Mouse (Mus musculus): ENCODE data around the gene Kcnip1.

Kcnip1 gene

DNA sequence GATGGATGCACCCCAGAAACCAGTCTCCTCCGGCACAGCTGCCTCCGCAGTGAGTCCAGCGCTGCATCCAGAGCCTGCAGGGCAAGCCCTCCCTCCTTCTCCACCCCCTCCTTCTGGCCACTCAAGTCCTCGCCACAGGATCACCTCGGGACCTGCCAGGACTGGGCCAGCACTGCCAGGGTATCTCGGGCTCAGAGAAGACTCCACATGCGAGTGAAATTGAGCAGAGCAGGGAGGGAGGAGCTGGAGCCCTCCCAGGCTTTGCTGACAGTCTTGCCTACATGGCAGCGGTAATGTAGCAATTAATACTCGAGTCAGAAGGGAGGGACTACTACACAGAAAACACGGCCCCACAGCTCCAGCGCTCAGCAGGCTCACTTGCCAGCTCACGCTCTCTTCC is at the start of gene Kcnip1:
Kcnip1 (minus strand) TSS at position 215 of the 400 bp plus-strand sequence.
- DNase-seq = no peak

DNA sequence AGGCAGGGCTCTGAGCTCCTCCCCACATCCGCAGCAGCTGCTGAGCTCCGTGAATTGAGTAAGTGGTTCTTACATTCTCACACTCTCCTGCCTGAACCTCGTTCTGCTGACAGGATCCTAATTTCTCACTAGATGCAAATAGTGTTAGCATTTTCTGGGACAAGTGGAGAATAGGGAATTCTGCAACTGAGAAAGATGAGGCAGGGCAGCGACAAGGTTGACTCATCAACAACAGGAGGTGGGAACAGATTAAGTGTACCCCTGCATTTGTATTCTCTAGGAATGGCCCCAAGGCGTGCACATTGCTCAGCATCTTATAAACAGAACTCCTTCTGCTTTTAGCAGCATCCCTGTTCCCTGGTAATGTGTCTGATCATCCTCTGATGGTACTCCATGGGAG is 47.1 kb upstream of the Kcnip1 start:
- no peak for DNase-seq

DNA sequence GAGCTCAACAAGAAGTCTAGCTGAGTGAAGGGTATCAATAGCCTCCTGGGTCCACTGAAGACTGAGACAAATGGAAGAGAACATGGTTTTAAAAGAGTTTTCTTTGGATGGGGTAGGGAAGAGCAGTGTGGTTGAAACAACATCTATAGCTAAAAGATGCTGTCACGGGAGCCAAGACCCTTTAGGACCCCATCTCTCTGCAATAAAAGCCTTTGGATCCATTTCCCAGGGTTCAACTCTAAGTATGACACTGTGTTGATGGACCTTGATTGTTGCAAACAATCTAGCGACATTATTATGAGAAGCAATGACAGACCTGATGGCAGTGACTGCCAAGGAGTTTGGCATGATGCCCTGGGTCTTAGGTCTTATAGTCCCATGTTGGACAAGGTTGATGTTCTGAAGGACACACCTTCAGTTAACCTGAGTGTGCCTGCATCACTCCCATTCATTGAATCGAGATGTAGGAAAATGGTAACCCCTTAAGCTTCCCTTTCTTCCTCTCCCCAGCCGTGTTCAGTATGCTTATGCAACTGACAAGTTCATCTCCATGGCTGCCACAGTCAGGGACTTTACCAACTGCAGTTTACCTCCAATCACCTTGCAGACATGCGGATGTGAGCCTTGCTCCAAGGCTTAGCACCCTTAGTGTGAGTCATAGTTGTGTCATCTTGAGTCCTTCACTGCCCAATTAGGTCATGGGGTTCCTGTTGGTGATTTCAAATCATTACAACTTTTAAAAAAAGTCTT is 43.1 kb upstream of the Kcnip1 start:
- DNase-seq = peak; percentile 46

DNA sequence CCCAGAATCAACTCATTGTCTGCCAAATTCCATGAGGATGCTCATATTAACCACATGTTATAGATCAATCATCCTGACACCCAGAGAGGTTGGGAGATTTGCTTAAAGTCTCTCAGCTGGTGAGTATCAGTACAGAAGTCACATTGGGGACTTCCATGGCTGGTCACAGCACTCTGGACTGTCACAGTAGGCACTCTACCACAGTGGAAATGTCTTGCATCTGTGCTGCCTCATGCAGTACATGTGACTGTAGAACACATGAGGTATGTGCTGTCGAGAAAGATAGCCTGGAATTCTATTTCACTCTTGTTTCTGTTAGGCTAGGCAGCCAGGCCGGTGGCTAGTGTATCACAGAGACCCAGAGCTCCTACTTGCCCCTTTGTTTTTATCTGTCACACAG is 41.8 kb upstream of the Kcnip1 start:
- no peak for DNase-seq

DNA sequence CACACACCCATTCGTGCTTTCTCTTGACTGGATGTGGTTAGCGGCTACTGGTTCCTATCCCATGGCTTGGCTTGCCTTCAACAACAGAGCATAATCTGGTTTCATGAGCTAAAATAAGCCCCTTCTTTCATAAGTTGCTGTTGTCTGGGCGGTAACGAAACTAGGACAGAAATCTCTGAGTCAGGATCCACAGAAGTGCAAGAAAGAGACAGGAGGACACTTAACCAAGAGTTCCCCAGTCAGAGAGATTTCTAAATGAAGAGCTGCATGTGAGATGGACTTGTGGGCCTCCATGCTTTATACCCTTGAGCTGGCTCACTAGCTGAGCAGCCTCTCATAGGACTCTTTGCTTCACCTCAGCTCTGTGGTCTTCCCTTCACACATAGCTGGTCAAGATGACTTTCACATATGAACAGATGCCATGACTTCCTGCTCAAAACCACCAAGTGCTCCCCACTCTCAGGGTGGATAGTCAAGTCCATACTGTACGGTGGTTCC is 41.1 kb upstream of the Kcnip1 start:
- peak; percentile 45 for DNase-seq

DNA sequence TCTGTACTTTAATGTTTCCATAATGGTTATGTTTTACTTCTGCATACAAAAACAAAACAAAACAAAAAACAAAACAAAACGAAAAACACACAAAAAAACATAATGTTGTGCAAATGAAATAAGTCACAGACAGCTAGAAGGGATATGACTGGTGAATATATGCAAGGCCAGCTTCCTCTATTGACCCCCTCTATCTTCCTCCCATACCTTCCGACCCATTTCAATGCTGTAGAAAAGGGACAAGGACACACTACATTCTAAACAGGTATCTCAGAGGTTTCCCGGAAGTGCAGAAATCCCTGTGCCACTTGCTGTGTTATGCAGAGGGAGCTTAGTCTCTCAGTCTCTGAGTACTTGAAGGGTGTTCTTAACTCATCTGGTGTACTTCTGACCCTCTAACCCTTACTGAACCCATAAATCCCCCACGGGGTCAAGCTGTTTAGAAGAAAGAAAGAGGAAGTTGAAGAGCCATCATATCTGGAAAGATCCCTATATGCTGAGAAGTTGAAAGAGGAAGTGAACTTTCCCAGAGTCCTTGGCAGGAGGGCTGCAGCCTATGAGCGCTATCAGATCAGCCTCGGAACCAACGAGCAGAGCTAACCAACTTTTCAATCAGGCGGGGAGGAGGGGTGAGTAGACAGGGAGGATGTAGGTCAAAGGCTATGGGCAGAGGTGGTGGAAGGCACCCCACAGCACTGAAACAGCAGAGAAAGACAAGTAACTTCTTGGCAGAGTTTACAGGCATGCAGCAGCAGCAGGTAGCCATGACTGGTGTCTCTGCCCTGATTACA is 38.3 kb upstream of the Kcnip1 start:
- DNase-seq = peak; percentile 77

DNA sequence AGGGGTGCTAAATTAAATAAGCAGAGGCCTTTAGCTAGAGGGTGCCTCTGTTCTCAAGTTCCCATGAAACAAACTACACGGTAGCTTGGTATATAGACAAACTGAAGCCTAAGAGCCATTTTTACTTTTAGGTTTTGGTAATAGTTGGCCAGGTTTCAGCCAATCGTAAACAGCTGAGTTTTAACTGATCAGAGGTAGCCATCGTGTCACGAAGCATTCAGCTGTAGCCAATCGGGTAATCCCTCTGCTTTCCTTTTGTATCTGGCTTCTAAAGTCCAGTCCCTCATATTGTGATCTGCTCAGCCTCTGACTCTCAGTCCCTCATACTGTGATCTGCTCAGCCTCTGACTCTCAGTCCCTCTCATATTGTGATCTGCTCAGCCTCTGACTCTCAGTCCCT is 36.7 kb upstream of the Kcnip1 start:
- no peak for DNase-seq

DNA sequence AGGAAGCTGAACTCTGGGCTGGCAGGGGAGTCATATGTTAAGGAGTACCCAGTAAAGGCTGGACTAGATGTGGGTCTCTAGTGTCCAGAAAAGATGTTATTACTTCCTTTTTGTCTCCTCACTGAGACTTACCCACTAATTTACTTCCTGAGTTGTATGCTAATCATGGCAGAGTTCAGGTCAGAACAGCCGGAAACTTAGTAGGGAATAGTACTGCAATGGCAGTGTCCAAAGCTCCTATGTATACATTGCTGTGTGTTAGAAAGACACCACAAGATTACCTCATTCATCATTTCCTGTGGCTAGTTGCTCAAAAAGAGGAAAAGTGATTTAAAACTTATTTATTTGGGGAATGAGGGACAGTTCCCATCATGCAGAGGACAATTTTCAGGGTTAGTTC is 32.1 kb upstream of the Kcnip1 start:
- no peak for DNase-seq

DNA sequence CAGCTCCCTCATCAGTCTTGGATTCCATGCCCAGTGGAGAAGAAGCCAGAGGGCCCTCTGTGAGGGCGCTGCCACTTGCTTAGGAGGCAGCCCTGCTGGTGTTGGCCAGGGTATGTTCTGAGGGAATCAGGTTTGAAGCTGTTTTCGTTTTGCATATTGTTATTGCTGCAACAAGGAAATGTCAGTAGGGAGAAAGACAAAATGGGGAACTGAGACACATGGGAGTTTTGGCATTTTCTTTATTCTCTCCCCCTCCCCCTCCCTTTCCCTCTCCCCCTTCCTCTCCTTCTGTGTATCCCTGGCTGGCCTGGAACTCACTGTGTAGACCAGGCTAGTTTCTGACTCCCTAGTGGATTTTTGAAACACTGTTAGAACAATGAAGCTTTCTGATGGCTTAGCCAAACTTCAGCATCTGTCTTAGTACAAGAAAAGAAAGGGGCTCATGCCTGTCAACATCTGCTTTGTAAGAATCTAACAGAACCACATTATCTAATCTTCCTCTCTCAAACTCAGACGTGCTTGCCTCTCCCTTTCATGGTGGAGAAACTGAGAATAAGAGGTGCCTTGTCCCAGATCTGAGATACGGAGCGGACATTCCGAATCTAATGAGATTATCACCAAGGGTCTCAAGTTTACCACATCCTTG is 19.2 kb upstream of the Kcnip1 start:
- no peak for DNase-seq

DNA sequence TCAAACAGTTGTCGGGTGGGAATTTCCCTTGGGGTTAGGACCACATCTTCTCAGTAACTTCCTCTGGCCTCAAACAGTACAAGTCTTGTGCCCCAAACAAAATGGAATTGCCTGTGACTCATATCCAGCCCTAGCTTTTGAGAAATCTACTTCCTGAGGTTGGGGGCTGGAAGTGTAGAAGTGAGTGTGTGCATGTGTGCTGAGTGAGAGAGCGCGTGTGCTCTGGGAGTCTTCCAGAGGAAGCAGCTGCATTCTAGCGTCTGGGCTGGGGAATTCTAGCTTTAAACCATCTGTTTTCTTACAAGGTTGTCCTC is 17.9 kb upstream of the Kcnip1 start:
- DNase-seq = peak; percentile 51

DNA sequence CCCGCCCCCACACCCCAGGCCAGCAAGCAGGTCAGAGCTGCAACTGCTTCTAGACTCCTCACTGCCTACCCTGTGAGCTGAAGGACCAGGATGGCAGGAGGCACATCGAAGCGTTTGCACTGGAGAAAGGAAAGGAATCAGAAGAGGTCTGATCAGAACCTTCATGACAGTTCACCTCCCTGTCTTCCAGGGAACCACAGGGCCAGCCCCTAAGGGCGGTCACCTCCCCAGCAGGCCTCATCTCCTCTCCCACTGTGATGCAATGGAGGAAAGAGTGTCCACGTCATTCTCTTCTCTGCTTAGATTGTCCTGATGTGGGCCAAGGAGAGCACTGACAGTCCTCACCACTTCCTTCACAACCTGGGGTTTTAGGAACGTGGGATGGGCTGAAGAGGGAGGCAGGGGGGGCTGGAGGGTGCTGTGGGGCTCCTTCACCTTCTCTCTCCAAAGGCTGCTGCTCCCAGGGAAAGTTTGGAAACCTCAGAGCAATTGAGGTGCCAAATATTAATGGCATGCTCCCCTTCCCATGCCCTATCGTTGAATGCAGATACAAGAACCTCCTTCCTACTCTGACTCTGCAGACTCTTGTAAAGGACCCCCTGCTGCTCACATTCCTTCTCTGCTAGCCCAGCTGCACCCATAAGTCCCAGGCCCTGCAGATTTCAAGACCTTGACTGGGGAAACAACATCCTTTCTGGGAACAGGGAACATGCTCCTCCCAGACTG is 17.3 kb upstream of the Kcnip1 start:
- peak; percentile 55 for DNase-seq

DNA sequence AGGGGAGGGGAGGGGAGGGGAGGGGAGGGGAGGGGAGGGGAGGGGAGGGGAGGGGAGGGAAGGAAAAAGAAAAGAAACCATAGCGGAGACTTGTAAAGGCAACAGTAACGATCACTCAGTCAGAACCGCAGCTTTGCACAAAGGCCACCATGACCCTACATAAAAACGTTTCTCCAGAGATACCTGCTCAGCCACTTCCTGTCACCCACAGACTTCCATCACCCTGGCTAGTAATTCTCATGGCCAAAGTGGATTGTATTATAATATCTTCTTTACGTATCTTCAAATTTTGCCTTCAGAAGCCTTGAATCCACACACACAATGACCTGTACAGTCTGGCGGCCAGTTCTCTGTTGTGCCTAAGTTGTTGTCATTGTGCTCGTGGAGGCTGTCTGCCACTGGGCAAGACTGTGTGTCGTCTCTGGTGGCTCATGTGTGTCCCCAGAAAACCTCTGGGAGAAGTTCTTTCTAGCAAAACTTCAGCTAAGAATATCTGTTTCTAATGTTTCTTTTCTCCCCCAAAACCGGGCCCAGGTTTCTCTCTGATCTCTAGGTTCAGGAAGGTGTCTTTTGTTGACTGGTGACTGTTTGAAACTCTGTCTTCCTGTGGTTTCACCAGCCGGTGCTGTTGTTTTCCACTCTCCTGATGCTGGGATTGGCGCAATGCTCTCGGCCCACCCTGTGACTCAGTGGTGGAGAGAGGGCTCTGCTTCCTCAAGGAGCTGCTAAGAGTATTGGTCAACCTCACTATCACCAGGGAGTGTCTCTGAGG is 16.6 kb upstream of the Kcnip1 start:
- peak; percentile 44 for DNase-seq

DNA sequence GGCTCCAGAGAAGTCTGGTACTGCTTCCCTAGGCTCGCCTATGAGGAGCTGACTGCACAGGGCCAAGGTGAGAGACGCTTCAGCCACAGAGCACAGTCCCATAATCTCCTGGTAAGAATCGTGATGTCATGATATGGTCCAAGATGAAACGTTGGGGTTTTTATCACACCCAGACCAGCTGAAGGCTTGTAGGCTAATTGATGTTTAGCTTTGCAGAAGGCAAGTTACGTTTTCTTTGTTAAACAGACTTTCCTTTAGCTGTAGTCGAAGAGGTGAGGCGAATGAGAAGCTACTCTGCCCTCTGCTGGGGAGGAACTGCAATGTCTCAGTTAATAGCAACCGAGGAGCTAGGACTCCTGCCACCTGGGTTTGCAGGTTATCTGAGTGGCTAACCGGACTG is 15.8 kb upstream of the Kcnip1 start:
- DNase-seq = peak; percentile 81

DNA sequence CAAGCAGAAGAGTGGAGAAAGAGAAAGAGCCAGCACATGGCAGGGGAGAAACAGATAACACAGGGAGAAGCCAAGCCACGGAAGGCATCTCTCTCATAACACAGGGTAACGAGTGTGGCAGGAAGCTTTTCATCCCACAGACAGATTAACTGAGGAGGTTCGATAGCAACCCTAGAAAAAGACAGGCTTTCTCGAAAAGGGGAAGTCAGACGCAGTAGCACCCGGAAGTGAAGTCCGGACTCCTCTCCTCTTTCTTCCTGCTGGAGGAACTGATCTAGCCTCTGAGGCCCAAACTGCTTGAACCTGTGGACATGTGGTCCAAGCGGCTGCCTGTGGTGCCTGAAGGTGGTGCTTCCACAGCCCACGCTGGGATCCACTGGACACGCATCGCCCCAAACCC is 15.3 kb upstream of the Kcnip1 start:
- DNase-seq = peak; percentile 43

DNA sequence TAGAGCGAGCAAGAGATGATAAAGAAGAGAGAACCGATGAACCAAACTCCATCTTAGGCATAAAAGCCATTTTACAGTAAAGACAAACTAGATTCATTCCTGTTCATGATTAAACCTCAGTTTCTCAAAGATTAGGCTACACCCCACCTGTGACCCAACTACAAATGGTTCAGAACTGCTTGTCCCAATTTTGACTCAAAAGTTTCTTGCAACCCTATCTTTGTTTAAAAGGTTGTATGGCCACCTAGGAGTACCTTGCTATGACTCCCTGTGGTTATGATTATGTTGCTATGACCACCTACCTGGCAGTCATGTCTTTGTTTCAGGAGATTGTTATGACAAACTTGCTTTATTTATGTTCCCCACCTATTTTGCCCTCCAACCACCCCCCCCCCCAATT is 14.7 kb upstream of the Kcnip1 start:
- no peak for DNase-seq

DNA sequence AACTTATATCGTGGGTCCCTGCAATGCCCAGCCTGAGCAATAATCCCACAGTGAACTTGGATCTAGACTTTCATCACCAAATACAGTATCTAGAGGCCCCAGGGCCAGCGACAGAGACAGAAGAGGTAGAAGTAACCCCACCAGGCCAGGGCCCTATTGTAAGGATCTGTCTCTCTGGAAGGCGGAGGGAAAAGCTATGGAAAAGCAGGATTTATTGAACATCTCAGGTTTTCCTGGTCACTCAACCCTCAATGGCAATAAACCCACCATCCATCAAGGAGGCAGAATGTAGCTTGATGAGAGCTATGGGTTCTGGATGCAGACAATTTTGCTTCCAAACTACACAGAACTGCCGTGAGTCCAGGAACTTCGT is 9.6 kb upstream of the Kcnip1 start:
- DNase-seq = no peak

DNA sequence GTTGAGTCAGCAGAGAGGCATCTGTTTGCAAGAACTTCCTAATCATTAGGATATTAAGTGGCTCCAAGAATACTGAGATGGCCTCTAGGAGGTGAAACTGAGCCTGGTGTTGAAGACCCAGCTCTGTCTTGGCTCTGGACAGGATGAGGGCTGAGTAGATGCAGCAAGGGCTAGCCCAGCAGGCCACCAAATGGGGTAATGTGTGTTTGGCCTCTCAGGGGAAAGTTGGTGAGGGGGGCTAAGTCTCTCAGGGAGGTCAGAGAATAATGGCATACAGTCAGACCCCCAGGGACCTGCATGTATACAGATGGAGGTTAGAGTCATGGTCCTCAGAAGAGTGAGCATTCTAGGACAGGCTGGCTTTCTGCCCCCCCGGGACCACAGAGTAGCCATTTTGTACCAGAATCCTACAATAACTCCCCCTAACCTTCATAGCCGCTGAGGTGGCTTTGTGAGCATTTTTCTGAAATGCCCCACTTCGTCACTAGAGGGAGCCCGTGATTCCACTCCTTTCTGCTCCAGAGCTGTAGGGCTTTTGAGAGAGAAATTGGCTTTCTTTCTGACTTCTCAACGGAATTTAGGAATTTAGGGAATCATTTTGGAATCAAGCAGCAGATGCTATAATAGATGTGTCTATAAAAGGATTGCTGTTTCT is 9.1 kb upstream of the Kcnip1 start:
- DNase-seq = peak; percentile 75

DNA sequence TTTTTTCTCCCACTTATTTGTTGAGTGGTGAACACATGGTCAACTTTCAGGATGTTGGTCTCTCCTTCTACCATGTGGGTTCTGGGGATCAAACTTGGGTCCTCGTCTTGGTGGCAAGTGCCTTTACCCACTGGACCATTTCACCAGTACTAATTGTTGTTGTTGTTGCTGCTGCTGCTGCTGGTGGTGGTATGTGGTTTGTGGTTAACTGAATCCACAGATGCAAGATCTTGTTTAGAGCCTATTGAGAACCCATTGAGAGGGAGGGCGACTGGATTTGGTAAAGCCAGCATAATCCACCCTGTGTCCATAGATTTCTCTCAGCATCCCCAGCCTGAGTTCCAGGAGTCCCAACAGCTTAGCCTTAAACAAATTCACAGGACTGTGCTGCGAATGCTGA is 7.5 kb upstream of the Kcnip1 start:
- no peak for DNase-seq

DNA sequence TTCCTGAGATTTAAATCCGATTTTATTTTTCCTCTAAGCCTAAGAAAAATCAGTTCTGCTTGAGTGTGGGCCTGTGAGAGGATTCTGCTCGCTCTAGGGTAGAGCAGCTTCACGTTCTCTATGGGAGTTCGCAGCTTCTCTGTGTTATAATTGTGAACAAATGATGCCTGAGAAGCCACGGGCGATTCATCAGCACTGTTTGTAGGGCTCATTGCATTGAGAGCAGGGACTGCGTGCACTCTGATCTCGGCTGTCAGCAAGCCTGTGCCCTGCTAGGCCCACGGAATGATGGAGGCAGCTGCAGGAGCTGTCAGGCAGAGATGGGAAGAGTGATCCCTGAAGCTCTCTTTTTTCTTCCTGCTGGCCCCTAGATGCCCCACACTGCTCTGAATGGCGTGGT is 5.3 kb upstream of the Kcnip1 start:
- no peak for DNase-seq

DNA sequence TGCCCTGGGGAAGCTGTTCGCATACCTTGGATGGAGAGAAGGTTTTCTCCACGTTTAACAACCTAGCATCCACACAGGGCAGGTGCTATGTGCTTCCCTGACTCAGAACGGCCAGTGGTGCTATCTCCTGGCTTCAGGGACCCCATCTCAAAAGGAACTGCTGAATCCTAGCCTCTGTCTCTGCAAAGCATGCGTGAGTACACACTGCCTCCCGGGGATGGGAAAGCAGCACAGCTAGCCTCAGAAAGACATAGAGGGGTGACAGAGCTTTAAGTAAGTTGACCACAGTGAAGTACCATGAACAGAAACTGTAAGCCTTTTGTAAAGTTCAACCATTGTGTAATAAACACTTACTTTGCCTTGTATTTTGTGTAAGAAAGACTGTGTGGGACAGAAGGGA is 544 bp upstream of the Kcnip1 start:
- DNase-seq = no peak

DNA sequence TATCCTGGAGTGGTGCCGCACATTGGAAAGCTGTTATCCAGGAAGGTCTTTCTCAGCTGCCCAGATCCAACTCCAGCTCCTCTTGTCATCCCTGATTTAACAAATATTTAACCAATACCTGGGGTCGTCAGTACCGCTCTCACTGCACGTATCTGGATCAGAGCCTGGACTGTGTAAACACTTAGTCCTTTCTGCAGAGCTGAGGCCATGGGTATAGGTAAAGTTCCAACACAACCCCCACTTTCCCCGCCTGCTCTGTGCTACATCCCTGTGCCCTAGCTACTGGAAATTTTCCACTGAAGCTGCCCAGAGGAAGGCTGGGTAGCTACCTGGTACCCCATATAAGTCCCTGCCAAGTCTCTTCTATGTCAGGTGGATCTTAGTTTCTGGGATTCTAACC is 3.0 kb downstream of the Kcnip1 start:
- no peak for DNase-seq

DNA sequence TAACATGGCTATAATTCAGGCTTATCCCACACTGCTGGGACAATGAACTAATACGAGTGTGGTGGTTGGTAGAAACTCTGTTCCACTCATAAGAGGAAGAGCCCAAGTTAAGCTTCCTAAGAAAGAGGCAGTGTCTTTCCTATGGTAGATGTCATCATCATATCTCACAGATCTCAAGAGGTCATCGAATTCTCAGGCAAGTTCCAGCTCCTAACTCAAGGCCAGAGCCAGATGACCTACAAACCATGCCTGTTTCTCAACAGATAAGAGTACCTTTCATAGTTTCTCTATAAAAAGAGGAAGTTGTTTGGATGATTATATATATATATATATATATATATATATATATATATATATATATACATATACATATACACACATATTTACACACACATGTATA is 6.4 kb downstream of the Kcnip1 start:
- DNase-seq = no peak

All from lung, postnatal 36 days (tissue).